Mouse (Mus musculus): Measurements from ENCODE around the gene Sec16b. TPM values are rescaled to one million over a fixed set of nuclear protein-coding genes. Genes with fewer than 3 reads are reported as not detected.

Sec16b gene
- polyA plus RNA-seq, 1 experiment from 2014 or later = 0.34 TPM

GRCm38 (mm10) chr1:157518111-157518523 lies 11.6 kb downstream of the Sec16b start:
- DNase-seq (peak; percentile 60), ATAC-seq (ENCODE audit: low FRiP score, low TSS enrichment) (no peak)
- H3K4me1 ChIP-seq (ENCODE audit: control insufficient read depth, insufficient read depth, low read length) = no peaks in the 10 kb centered on the region
- H3K4me3 ChIP-seq (replicated peaks; ENCODE audit: low read depth, low read length) = no peak overlapping the region
- H3K4me2 ChIP-seq (ENCODE audit: low read length) = no peak overlapping the region
- 56% methylated on average over 4 of the region's 4 CpGs for WGBS
- H3K27me3 ChIP-seq (ENCODE audit: control insufficient read depth, insufficient read depth, low read length) = no peaks in the 10 kb centered on the region
- H3K36me3 ChIP-seq (ENCODE audit: control insufficient read depth, insufficient read depth, low read length) = no peaks in the 10 kb centered on the region
- no peaks in the 10 kb centered on the region for H3K9me3 ChIP-seq (ENCODE audit: control insufficient read depth, low read length)
- no peak overlapping the region for H3K9ac ChIP-seq (replicated peaks; ENCODE audit: low read length)
- no peak overlapping the region for H3K27ac ChIP-seq (replicated peaks; ENCODE audit: low read depth, low read length)

GRCm38 (mm10) chr1:157519396-157519795 lies 12.9 kb downstream of the Sec16b start:
- Histone ChIP-seq H3K4me1 (ENCODE audit: control insufficient read depth, insufficient read depth, low read length) (no peaks in the 10 kb centered on the region), H3K4me3 (replicated peaks; ENCODE audit: low read depth, low read length) (no peak overlapping the region), H3K27me3 (ENCODE audit: control insufficient read depth, insufficient read depth, low read length) (no peaks in the 10 kb centered on the region), H3K9me3 (ENCODE audit: control insufficient read depth, low read length) (no peaks in the 10 kb centered on the region), H3K4me2 (ENCODE audit: low read length) (no peak overlapping the region), H3K36me3 (ENCODE audit: control insufficient read depth, insufficient read depth, low read length) (no peaks in the 10 kb centered on the region), H3K9ac (replicated peaks; ENCODE audit: low read length) (no peak overlapping the region), H3K27ac (replicated peaks; ENCODE audit: low read depth, low read length) (no peak overlapping the region)
- ATAC-seq (ENCODE audit: low FRiP score, low TSS enrichment) (no peak), DNase-seq (no peak)
- 74% methylated on average over 2 of the region's 2 CpGs for WGBS

DNA sequence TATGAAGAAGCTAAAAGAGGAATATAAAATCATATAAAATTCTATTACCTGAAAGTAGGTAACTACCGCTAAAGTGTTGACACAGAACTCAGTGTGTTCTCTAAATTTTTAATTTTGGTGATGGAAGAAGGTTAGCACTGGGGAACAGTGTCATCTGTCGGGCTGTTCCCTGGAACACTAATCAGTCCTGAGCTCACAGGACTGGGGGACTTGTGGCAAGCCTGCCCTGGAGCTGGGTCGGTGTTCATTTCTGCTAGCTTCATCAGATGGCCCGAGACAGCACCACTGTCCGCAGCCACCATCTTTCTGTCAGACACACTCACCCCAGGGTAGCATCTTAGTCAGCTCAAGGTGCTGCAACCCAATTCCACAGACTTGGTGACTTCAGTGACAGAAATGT lies 15.8 kb downstream of the Sec16b start:
- no peaks in the 10 kb centered on the region for H3K27me3 ChIP-seq (ENCODE audit: control insufficient read depth, insufficient read depth, low read length)
- no peak for DNase-seq
- no peaks in the 10 kb centered on the region for H3K4me1 ChIP-seq (ENCODE audit: control insufficient read depth, insufficient read depth, low read length)
- H3K9ac ChIP-seq (replicated peaks; ENCODE audit: low read length) = no peak overlapping the region
- H3K9me3 ChIP-seq (ENCODE audit: control insufficient read depth, low read length) = no peaks in the 10 kb centered on the region
- WGBS = 94% methylated on average over 5 of the region's 5 CpGs
- no peak overlapping the region for H3K27ac ChIP-seq (replicated peaks; ENCODE audit: low read depth, low read length)
- no peak for ATAC-seq (ENCODE audit: low FRiP score, low TSS enrichment)
- H3K4me2 ChIP-seq (ENCODE audit: low read length) = no peak overlapping the region
- H3K36me3 ChIP-seq (ENCODE audit: control insufficient read depth, insufficient read depth, low read length) = no peaks in the 10 kb centered on the region
- H3K4me3 ChIP-seq (replicated peaks; ENCODE audit: low read depth, low read length) = no peak overlapping the region

- H3K9me3 ChIP-seq (ENCODE audit: control insufficient read depth, low read length) = no peaks in the 10 kb centered on the region
- no peaks in the 10 kb centered on the region for H3K36me3 ChIP-seq (ENCODE audit: control insufficient read depth, insufficient read depth, low read length)
- DNase-seq (no peak), ATAC-seq (ENCODE audit: low FRiP score, low TSS enrichment) (no peak)
- no peaks in the 10 kb centered on the region for H3K27me3 ChIP-seq (ENCODE audit: control insufficient read depth, insufficient read depth, low read length)
- H3K4me3 ChIP-seq (replicated peaks; ENCODE audit: low read depth, low read length) = no peak overlapping the region
- no peak overlapping the region for H3K4me2 ChIP-seq (ENCODE audit: low read length)
- no peaks in the 10 kb centered on the region for H3K4me1 ChIP-seq (ENCODE audit: control insufficient read depth, insufficient read depth, low read length)
- no peak overlapping the region for H3K9ac ChIP-seq (replicated peaks; ENCODE audit: low read length)
- 88% methylated on average over 7 of the region's 7 CpGs for WGBS
- H3K27ac ChIP-seq (replicated peaks; ENCODE audit: low read depth, low read length) = no peak overlapping the region
These were observed 18.2 kb downstream of the Sec16b start for GRCm38 (mm10) chr1:157524775-157525174.

DNA sequence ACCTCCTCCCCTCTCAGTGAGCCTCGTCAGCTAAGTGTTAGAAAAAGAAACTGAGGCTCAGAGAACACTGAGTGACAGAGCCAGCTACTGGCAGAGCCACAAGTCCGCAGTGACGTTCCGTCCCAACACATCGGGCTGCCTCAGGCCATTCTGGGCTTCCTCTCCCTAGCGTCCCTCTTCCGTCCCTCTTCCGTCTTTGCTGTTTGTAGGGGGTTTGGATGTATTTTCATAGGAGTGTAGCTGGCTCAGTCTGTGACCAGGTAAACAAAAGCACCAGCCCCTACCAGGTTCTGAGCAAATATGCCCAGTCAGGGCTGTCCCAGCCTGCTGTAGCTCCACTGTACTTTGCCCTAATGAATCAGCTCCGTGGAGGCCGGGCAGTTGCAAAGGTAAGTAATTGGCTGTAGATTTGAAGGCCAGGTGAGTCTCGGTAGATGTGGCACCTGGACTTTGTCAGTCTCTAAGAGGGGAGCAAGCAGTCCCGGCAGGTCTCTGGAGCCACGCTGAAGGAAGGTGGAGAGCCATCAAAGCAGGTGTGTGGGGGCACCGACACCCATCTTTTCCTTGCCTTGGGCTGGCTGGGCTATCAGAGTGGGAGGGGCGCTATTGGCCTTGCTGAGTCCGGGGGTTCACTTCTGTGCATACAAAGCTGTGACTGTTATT lies 19.3 kb downstream of the Sec16b start:
- H3K9ac ChIP-seq (replicated peaks; ENCODE audit: low read length) = no peak overlapping the region
- no peaks in the 10 kb centered on the region for H3K4me1 ChIP-seq (ENCODE audit: control insufficient read depth, insufficient read depth, low read length)
- no peak overlapping the region for H3K4me2 ChIP-seq (ENCODE audit: low read length)
- H3K9me3 ChIP-seq (ENCODE audit: control insufficient read depth, low read length) = no peaks in the 10 kb centered on the region
- no peak for ATAC-seq (ENCODE audit: low FRiP score, low TSS enrichment)
- no peak overlapping the region for H3K4me3 ChIP-seq (replicated peaks; ENCODE audit: low read depth, low read length)
- H3K27me3 ChIP-seq (ENCODE audit: control insufficient read depth, insufficient read depth, low read length) = no peaks in the 10 kb centered on the region
- DNase-seq = no peak
- no peaks in the 10 kb centered on the region for H3K36me3 ChIP-seq (ENCODE audit: control insufficient read depth, insufficient read depth, low read length)
- WGBS = 87% methylated on average over 16 of the region's 16 CpGs
- no peak overlapping the region for H3K27ac ChIP-seq (replicated peaks; ENCODE audit: low read depth, low read length)

GRCm38 (mm10) chr1:157526625-157527024 lies 20.1 kb downstream of the Sec16b start:
- Histone ChIP-seq H3K36me3 (ENCODE audit: control insufficient read depth, insufficient read depth, low read length) (no peaks in the 10 kb centered on the region), H3K27me3 (ENCODE audit: control insufficient read depth, insufficient read depth, low read length) (no peaks in the 10 kb centered on the region), H3K4me2 (ENCODE audit: low read length) (no peak overlapping the region), H3K4me3 (replicated peaks; ENCODE audit: low read depth, low read length) (no peak overlapping the region), H3K9ac (replicated peaks; ENCODE audit: low read length) (no peak overlapping the region), H3K4me1 (ENCODE audit: control insufficient read depth, insufficient read depth, low read length) (no peaks in the 10 kb centered on the region), H3K9me3 (ENCODE audit: control insufficient read depth, low read length) (no peaks in the 10 kb centered on the region), H3K27ac (replicated peaks; ENCODE audit: low read depth, low read length) (no peak overlapping the region)
- WGBS = 78% methylated on average over 5 of the region's 5 CpGs
- DNase-seq = no peak
- ATAC-seq (ENCODE audit: low FRiP score, low TSS enrichment) = no peak

- 51% methylated on average over 8 of the region's 8 CpGs for WGBS
These were observed 26.4 kb downstream of the Sec16b start for GRCm38 (mm10) chr1:157532826-157533460.

GRCm38 (mm10) chr1:157535571-157535970 lies 29.0 kb downstream of the Sec16b start:
- ATAC-seq (ENCODE audit: low FRiP score, low TSS enrichment) = no peak
- Histone ChIP-seq H3K9me3 (ENCODE audit: control insufficient read depth, low read length) (no peaks in the 10 kb centered on the region), H3K4me2 (ENCODE audit: low read length) (no peak overlapping the region), H3K4me3 (replicated peaks; ENCODE audit: low read depth, low read length) (no peak overlapping the region), H3K27me3 (ENCODE audit: control insufficient read depth, insufficient read depth, low read length) (no peaks in the 10 kb centered on the region), H3K9ac (replicated peaks; ENCODE audit: low read length) (no peak overlapping the region), H3K4me1 (ENCODE audit: control insufficient read depth, insufficient read depth, low read length) (no peaks in the 10 kb centered on the region), H3K27ac (replicated peaks; ENCODE audit: low read depth, low read length) (no peak overlapping the region), H3K36me3 (ENCODE audit: control insufficient read depth, insufficient read depth, low read length) (no peaks in the 10 kb centered on the region)
- no peak for DNase-seq
- 100% methylated on average over 1 of the region's 1 CpGs for WGBS

More at GRCm38 (mm10) chr1:157532826-157533460, 26.4 kb downstream of the Sec16b start:
- no peaks in the 10 kb centered on the region for H3K4me1 ChIP-seq (ENCODE audit: control insufficient read depth, insufficient read depth, low read length)
- H3K4me3 ChIP-seq (replicated peaks; ENCODE audit: low read depth, low read length) = no peak overlapping the region
- H3K9ac ChIP-seq (replicated peaks; ENCODE audit: low read length) = no peak overlapping the region
- H3K27ac ChIP-seq (replicated peaks; ENCODE audit: low read depth, low read length) = no peak overlapping the region
- H3K9me3 ChIP-seq (ENCODE audit: control insufficient read depth, low read length) = no peaks in the 10 kb centered on the region
- no peaks in the 10 kb centered on the region for H3K27me3 ChIP-seq (ENCODE audit: control insufficient read depth, insufficient read depth, low read length)
- DNase-seq (no peak), ATAC-seq (ENCODE audit: low FRiP score, low TSS enrichment) (no peak)
- no peak overlapping the region for H3K4me2 ChIP-seq (ENCODE audit: low read length)
- H3K36me3 ChIP-seq (ENCODE audit: control insufficient read depth, insufficient read depth, low read length) = no peaks in the 10 kb centered on the region

DNA sequence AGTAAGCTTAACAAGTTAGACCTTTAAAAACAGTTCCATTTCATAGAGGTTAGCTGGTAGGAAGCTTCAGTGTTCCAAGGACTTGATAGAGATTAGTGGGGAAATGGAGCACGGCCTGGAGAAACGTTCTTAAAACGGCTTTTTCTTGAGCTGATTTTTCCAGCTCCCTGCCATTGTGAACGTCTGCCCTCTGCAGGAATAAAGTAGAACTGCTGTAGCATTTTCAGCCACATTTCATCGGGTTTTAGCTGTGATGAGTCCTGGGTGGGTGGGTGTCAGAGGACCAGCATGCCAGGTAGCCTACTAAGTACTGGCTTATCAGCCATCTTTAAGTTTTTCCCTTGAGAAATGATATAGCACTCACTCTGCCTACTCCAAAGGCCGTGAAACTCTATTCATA lies 29.9 kb downstream of the Sec16b start:
- Histone ChIP-seq H3K9me3 (ENCODE audit: control insufficient read depth, low read length) (no peaks in the 10 kb centered on the region), H3K4me1 (ENCODE audit: control insufficient read depth, insufficient read depth, low read length) (no peaks in the 10 kb centered on the region), H3K36me3 (ENCODE audit: control insufficient read depth, insufficient read depth, low read length) (no peaks in the 10 kb centered on the region), H3K27ac (replicated peaks; ENCODE audit: low read depth, low read length) (no peak overlapping the region), H3K4me3 (replicated peaks; ENCODE audit: low read depth, low read length) (no peak overlapping the region), H3K27me3 (ENCODE audit: control insufficient read depth, insufficient read depth, low read length) (no peaks in the 10 kb centered on the region), H3K9ac (replicated peaks; ENCODE audit: low read length) (no peak overlapping the region), H3K4me2 (ENCODE audit: low read length) (no peak overlapping the region)
- DNase-seq = peak; percentile 89
- WGBS = 9% methylated on average over 6 of the region's 6 CpGs
- ATAC-seq (ENCODE audit: low FRiP score, low TSS enrichment) = peak; percentile 48

All from midbrain, embryonic 14.5 days (tissue).